Mouse (Mus musculus): ENCODE results near the gene Tspan10. TPM values are rescaled to one million over a fixed set of nuclear protein-coding genes. Genes with fewer than 3 reads are reported as not detected.

The Tspan10 gene
- total RNA-seq (2012; rRNA removed): not detected in 2 replicates

DNA sequence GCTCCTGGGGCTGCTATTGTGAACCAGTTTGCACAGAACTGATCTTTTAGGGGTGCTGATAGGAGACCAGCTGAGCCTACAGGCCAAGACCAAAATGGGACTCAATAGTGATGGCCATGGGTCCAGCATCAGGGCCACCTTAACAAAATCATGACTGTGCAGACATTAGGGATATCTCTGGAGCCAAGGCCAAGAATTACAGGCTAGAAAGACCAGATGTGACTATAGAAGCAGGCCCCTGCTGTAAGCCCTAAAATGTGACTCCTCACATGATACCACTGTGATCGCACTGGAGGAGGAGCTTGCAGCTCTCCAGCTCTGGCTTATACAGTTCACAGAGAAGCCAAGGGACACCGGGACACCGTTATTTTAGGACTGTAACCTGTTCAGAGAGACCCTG lies at the start of gene Tspan10:
Gene Tspan10, plus strand, starts transcription at position 301 of the 400 bp plus-strand sequence.
- H3K4me1 ChIP-seq (ENCODE audit: control insufficient read depth in 2 of 2, insufficient read depth in 2 of 2, low read length in 2 of 2, poor library complexity in 1 of 2): no peaks in the 10 kb centered on the region; a peak in 1 of 4 replicates
- in situ Hi-C loops (cut with MboI; ENCODE audit: low sequenced_read_pairs in 2 of 2, unreplicated experiment in 2 of 2): no loop called here
- H3K9ac ChIP-seq (ENCODE audit: insufficient read depth, low read depth, low read length, poor library complexity, severe bottlenecking): no peak within 1 kb of the TSS
- no peaks in the 10 kb centered on the region for H3K36me3 ChIP-seq (ENCODE audit: control insufficient read depth, insufficient read depth, low read length, poor library complexity, severe bottlenecking)
- no peak for DNase-seq (ENCODE audit: low read depth, low spot score)
- no peak within 1 kb of the TSS for H3K4me3 ChIP-seq (ENCODE audit: insufficient read depth in 1 of 2, low read depth in 1 of 2, low read length in 2 of 2, poor library complexity in 1 of 2, severe bottlenecking in 1 of 2)
- H3K9me3 ChIP-seq (ENCODE audit: control insufficient read depth, insufficient read depth, low read depth, low read length): no peaks in the 10 kb centered on the region
- TF ChIP-seq ZNF384 (IDR thresholded peaks at IDR 0.05; ENCODE audit: low read depth, low read length): no peak
- TF ChIP-seq MAFK (IDR thresholded peaks at IDR 0.05; ENCODE audit: insufficient read depth, low read depth, low read length): no peak
- no peak within 1 kb of the TSS for H3K27ac ChIP-seq (ENCODE audit: insufficient read depth, low read depth, low read length, poor library complexity, severe bottlenecking)

GRCm38 (mm10) chr11:120395661-120396060 lies 46.8 kb upstream of the Tspan10 start:
- no peaks in the 10 kb centered on the region for H3K9me3 ChIP-seq (ENCODE audit: control insufficient read depth, insufficient read depth, low read depth, low read length)
- no peak for DNase-seq (ENCODE audit: low read depth, low spot score)
- no peak overlapping the region for H3K9ac ChIP-seq (ENCODE audit: insufficient read depth, low read depth, low read length, poor library complexity, severe bottlenecking)
- TF ChIP-seq HCFC1 (IDR thresholded peaks at IDR 0.05; ENCODE audit: borderline replicate concordance, insufficient read depth, low read length) (no peak), CHD2 (IDR thresholded peaks at IDR 0.05; ENCODE audit: low read depth, low read length) (no peak), ZNF384 (IDR thresholded peaks at IDR 0.05; ENCODE audit: low read depth, low read length) (no peak), ZC3H11A (IDR thresholded peaks at IDR 0.05; ENCODE audit: borderline replicate concordance, low read depth, low read length) (no peak), MAFK (IDR thresholded peaks at IDR 0.05; ENCODE audit: insufficient read depth, low read depth, low read length) (no peak)
- H3K4me3 ChIP-seq (ENCODE audit: insufficient read depth in 1 of 2, low read depth in 1 of 2, low read length in 2 of 2, poor library complexity in 1 of 2, severe bottlenecking in 1 of 2): no peak overlapping the region
- H3K27ac ChIP-seq (ENCODE audit: insufficient read depth, low read depth, low read length, poor library complexity, severe bottlenecking): no peak overlapping the region
- peaks cover 14% of the 10 kb centered on the region for H3K36me3 ChIP-seq (ENCODE audit: control insufficient read depth, insufficient read depth, low read length, poor library complexity, severe bottlenecking)
- in situ Hi-C loops (cut with MboI; ENCODE audit: low sequenced_read_pairs in 2 of 2, unreplicated experiment in 2 of 2): no loop called here
- H3K4me1 ChIP-seq (ENCODE audit: control insufficient read depth in 2 of 2, insufficient read depth in 2 of 2, low read length in 2 of 2, poor library complexity in 1 of 2): 0 out of 4 replicates have a peak, but pooled peaks cover 0 to 3% of the 10 kb centered on the region in 2 experiments

DNA sequence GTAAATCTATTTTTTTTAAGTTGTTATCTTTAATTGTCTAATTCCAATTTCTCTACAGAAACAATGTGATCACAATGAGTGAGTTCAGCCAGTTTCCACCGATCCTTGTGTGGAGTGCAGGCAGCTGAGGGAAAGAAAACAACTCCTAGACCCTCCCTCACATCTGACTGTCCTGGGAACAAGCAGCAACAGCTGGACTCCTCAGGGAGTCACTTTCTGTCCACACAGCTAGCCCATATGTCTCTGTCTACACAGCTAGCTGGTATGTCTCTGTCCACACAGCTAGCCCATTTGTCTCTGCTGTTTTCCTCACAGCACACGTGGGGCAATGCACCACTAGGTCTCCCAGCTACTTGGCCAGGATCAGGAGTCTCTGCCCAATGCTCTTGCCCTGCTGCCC lies 44.8 kb upstream of the Tspan10 start:
- DNase-seq (ENCODE audit: low read depth, low spot score): no peak
- in situ Hi-C loops (cut with MboI; ENCODE audit: low sequenced_read_pairs in 2 of 2, unreplicated experiment in 2 of 2): no loop called here
- no peak overlapping the region for H3K27ac ChIP-seq (ENCODE audit: insufficient read depth, low read depth, low read length, poor library complexity, severe bottlenecking)
- TF ChIP-seq MAFK (IDR thresholded peaks at IDR 0.05; ENCODE audit: insufficient read depth, low read depth, low read length) (no peak), ZC3H11A (IDR thresholded peaks at IDR 0.05; ENCODE audit: borderline replicate concordance, low read depth, low read length) (no peak), ZNF384 (IDR thresholded peaks at IDR 0.05; ENCODE audit: low read depth, low read length) (no peak), HCFC1 (IDR thresholded peaks at IDR 0.05; ENCODE audit: borderline replicate concordance, insufficient read depth, low read length) (no peak), CHD2 (IDR thresholded peaks at IDR 0.05; ENCODE audit: low read depth, low read length) (no peak)
- H3K36me3 ChIP-seq (ENCODE audit: control insufficient read depth, insufficient read depth, low read length, poor library complexity, severe bottlenecking): peaks cover 12% of the 10 kb centered on the region
- no peaks in the 10 kb centered on the region for H3K9me3 ChIP-seq (ENCODE audit: control insufficient read depth, insufficient read depth, low read depth, low read length)
- H3K9ac ChIP-seq (ENCODE audit: insufficient read depth, low read depth, low read length, poor library complexity, severe bottlenecking): no peak overlapping the region
- peaks cover 0 to 3% of the 10 kb centered on the region in 2 experiments; a peak in 1 of 4 replicates for H3K4me1 ChIP-seq (ENCODE audit: control insufficient read depth in 2 of 2, insufficient read depth in 2 of 2, low read length in 2 of 2, poor library complexity in 1 of 2)
- no peak overlapping the region for H3K4me3 ChIP-seq (ENCODE audit: insufficient read depth in 1 of 2, low read depth in 1 of 2, low read length in 2 of 2, poor library complexity in 1 of 2, severe bottlenecking in 1 of 2)

- H3K27ac ChIP-seq (ENCODE audit: insufficient read depth, low read depth, low read length, poor library complexity, severe bottlenecking): no peak overlapping the region
- H3K4me1 ChIP-seq (ENCODE audit: control insufficient read depth in 2 of 2, insufficient read depth in 2 of 2, low read length in 2 of 2, poor library complexity in 1 of 2): peaks cover 0 to 3% of the 10 kb centered on the region in 2 experiments; a peak in 1 of 4 replicates
- H3K9ac ChIP-seq (ENCODE audit: insufficient read depth, low read depth, low read length, poor library complexity, severe bottlenecking): no peak overlapping the region
- in situ Hi-C loops (cut with MboI; ENCODE audit: low sequenced_read_pairs in 2 of 2, unreplicated experiment in 2 of 2): no loop called here
- no peak overlapping the region for H3K4me3 ChIP-seq (ENCODE audit: insufficient read depth in 1 of 2, low read depth in 1 of 2, low read length in 2 of 2, poor library complexity in 1 of 2, severe bottlenecking in 1 of 2)
- no peak for DNase-seq (ENCODE audit: low read depth, low spot score)
- TF ChIP-seq HCFC1 (IDR thresholded peaks at IDR 0.05; ENCODE audit: borderline replicate concordance, insufficient read depth, low read length) (no peak), ZNF384 (IDR thresholded peaks at IDR 0.05; ENCODE audit: low read depth, low read length) (no peak), ZC3H11A (IDR thresholded peaks at IDR 0.05; ENCODE audit: borderline replicate concordance, low read depth, low read length) (no peak), CHD2 (IDR thresholded peaks at IDR 0.05; ENCODE audit: low read depth, low read length) (no peak), MAFK (IDR thresholded peaks at IDR 0.05; ENCODE audit: insufficient read depth, low read depth, low read length) (no peak)
- no peaks in the 10 kb centered on the region for H3K9me3 ChIP-seq (ENCODE audit: control insufficient read depth, insufficient read depth, low read depth, low read length)
- H3K36me3 ChIP-seq (ENCODE audit: control insufficient read depth, insufficient read depth, low read length, poor library complexity, severe bottlenecking): peaks cover 13% of the 10 kb centered on the region
Observed at GRCm38 (mm10) chr11:120399319-120399718, 43.1 kb upstream of the Tspan10 start.

GRCm38 (mm10) chr11:120404814-120405213 lies 37.6 kb upstream of the Tspan10 start:
- no peaks in the 10 kb centered on the region for H3K9me3 ChIP-seq (ENCODE audit: control insufficient read depth, insufficient read depth, low read depth, low read length)
- in situ Hi-C loops (cut with MboI; ENCODE audit: low sequenced_read_pairs in 2 of 2, unreplicated experiment in 2 of 2): no loop called here
- peaks cover 28% of the 10 kb centered on the region for H3K36me3 ChIP-seq (ENCODE audit: control insufficient read depth, insufficient read depth, low read length, poor library complexity, severe bottlenecking)
- H3K4me3 ChIP-seq (ENCODE audit: insufficient read depth in 1 of 2, low read depth in 1 of 2, low read length in 2 of 2, poor library complexity in 1 of 2, severe bottlenecking in 1 of 2): no peak overlapping the region
- H3K9ac ChIP-seq (ENCODE audit: insufficient read depth, low read depth, low read length, poor library complexity, severe bottlenecking): no peak overlapping the region
- H3K27ac ChIP-seq (ENCODE audit: insufficient read depth, low read depth, low read length, poor library complexity, severe bottlenecking): no peak overlapping the region
- TF ChIP-seq CHD2 (IDR thresholded peaks at IDR 0.05; ENCODE audit: low read depth, low read length) (no peak), ZNF384 (IDR thresholded peaks at IDR 0.05; ENCODE audit: low read depth, low read length) (no peak), ZC3H11A (IDR thresholded peaks at IDR 0.05; ENCODE audit: borderline replicate concordance, low read depth, low read length) (no peak), MAFK (IDR thresholded peaks at IDR 0.05; ENCODE audit: insufficient read depth, low read depth, low read length) (no peak), HCFC1 (IDR thresholded peaks at IDR 0.05; ENCODE audit: borderline replicate concordance, insufficient read depth, low read length) (no peak)
- DNase-seq (ENCODE audit: low read depth, low spot score): no peak
- H3K4me1 ChIP-seq (ENCODE audit: control insufficient read depth in 2 of 2, insufficient read depth in 2 of 2, low read length in 2 of 2, poor library complexity in 1 of 2): peaks cover 0 to under 1% of the 10 kb centered on the region in 2 experiments; a peak in 2 of 4 replicates

All from ES-E14 (cell line).